Mouse (Mus musculus): ENCODE measurements around the gene Nrap.
"Not testable (repeated sequence)": the region's sequence is repeated elsewhere in the genome, so short reads cannot be mapped to it uniquely, and the experiment has no call there.

The Nrap gene

DNA sequence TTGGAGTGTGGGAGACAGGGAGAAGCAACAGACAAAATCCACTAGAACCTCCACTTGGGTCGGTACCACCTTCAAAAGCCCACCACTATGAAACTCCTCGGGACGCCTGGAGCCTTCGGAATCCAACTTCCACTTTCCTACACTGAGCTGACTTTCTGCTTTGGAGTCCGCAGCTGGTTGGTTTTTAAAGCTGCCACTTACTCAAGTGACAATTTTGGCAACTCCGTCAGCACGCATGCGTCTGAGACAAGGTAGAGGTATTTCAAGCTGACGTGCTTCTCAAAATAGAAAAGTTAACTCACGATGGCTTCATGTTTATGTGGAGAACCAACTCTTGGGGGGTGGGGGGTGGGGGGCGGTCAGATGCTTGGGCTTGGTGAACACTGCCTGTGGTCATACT is at the start of gene Nrap:
Gene Nrap (minus strand): TSS at position 159 of the 400 bp plus-strand sequence.
- no peak for DNase-seq (ENCODE audit: low read depth)

DNA sequence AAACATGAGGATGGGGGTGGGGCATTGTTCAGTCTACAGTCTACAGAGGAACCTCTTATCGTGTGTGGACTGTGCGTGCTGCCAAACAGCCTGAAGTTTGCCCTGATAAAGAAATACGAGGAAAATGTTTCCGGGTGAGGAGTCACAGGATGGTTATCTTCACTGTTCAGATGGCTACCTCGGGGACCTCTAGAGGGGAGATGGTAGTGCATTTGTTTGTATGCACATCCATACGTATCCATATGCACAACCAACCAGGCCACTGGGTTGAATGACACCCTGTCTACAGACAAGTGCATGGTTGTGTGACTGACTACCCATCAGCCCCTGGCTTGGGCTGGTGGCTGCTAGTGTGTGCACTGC is 49.2 kb upstream of the Nrap start:
- DNase-seq (ENCODE audit: low read depth) = no peak

DNA sequence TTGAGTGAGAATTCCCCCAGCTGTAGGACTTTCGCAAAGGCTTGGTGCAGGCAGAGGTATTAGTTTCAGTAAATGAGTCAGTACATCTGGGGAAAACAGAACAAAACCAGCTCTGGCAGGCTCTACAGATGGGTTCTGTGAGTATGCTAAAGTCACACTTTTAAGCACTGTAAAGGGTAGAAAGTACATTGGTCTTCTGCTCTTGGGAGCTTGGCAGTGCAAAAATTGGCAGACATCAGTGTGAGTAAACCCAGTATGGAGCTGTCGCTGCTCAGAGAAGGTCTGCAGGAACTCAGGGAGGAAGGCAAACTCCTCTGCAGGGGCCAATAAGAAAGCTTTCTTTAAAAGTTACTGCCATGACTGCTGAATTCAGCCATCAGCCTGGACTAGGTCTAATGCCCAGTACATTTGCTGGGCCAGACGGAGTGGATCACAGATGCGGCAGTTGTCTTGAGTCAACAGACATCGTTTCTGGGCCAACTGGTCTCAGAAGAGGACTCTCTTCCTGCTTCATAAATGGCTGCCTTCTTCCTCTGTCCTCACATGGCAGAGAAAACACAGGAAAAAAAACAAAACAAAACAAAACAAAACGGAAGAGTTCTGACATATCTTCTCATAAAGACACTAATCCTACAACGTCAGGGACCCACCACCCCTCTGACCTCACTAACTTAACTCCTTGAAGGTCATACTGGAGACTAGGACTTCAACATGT is 48.7 kb upstream of the Nrap start:
- peak; percentile 60 for DNase-seq (ENCODE audit: low read depth)

DNA sequence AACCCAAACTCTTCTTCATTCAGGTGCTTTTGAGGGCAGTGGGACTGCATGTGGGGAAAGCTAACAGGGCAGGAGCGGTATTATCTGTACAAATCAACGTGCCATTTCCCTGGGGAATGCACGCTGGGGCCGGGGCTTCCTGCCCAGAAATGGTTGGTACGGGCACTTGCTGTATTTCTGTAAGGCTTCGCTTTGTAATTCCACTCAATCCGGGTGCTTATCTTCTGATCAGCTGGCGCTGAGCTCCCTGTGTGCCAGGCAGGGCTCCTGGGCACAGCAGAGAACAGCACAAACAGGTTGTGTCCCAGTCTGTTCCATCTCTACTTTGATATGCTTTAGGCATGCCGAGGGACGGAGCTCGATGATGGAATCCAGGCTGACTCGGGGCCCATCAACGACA is 46.5 kb upstream of the Nrap start:
- DNase-seq (ENCODE audit: low read depth) = no peak

DNA sequence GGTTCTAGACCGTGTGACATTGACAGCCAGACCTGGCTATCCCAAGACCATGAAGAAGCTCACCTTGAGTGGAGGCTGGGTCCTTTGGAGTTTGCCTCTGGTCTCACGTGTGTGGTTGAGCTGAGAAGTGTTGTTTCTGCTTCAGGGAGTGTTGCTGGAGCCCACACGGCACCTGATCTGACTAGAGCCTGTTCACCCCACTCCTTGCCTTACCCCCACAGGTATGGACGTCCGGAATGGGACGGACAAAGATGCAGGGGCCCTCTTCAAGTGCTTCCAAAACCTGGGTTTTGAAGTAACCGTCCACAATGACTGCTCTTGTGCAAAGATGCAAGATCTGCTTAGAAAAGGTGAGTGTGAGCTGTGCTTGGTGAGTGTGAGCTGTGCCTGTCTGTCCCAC is 43.7 kb upstream of the Nrap start:
- DNase-seq (ENCODE audit: low read depth) = no peak

DNA sequence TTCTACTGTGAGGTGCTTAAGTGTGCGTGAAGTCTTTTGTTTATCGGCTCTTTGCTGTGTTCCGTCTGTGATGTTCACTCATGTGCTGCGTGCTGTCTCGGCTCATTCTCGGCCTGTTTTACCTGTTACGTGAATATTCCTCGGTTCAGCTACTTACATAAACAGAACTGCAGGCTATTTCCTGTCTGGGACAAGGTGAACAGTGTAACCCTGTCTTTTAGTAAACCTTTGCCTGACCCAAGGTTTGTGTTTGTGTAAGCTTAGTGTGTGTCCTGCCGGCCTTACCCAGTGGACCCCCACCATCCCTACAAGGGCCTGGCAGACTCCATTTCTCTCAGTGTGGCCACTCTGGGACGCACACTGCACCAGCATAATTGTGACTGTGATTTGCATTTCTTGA is 42.9 kb upstream of the Nrap start:
- no peak for DNase-seq (ENCODE audit: low read depth)

DNA sequence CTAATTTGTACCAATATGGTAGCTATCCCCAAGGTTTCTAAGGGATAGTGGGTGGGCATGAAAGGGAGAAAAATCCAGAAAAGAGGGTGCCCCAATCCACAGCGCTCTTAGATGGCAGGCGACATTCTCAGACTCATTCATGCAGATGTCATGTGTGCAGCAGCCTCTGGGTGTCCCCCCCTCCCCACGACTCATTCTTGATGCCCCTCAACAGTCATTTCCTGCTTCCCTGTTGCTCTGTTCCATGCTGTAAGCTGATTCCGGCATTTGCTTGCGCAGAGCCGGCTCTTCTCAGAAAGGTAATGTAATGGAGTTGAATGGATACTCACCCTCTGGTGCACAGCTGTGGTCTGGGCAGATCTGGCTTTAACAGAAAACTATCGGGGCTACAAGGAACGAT is 40.5 kb upstream of the Nrap start:
- no peak for DNase-seq (ENCODE audit: low read depth)

DNA sequence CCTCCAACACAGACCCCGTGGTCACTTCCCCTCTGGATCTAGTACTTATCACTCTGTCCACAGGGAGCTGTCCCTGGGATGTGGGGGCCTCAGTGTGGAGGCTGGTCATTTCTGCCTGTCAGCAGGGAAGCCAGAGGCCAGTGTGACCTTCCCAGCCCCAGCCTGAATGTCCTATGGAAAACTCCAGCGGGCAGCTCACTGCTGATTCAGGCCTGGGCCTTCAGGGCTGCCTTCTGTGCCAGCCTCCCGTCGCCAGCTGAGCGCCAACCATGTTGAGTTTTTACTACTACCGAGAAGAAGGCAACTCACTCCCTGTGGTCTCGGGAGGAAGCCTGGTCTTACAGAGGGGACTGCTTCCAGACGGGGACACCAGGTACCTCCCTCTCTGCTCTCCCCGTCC is 35.7 kb upstream of the Nrap start:
- DNase-seq (ENCODE audit: low read depth) = no peak

DNA sequence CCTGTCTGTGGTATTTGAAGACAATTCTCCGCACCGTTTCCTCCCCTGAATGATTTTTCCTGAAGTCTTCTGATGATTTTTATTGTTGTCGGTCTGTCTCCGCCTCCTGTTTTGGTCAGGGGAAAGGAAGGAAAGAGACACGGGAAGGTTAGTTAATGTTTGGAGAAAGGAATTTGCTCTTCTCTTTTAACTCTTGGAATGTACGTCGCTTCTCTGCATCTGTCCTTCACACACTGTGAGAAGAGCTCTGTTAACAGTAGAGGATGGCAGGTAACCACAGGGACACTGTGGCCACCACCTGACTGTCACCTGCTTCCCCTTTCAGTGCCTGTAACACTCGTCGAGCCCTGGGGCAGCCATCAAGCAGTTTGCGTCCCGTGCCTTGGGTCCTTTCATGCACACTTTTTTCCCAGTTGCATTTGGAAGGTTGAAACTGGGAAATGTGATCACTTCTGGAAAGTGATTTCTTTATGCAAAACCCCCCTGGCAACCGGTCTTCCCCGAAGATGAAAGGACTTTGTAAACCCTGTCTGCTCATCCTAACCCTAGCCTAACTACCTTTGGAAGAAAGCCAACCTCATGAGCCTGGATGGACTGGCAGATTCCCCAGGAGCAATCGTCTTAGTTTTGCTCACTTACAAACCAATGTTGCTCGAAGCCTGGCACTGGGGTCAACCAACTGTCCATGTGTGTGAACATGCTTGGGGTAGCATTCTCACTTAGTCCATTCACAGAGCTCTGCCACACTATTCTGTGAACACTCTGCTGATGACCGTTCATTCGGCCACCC is 35.0 kb upstream of the Nrap start:
- DNase-seq (ENCODE audit: low read depth) = no peak

DNA sequence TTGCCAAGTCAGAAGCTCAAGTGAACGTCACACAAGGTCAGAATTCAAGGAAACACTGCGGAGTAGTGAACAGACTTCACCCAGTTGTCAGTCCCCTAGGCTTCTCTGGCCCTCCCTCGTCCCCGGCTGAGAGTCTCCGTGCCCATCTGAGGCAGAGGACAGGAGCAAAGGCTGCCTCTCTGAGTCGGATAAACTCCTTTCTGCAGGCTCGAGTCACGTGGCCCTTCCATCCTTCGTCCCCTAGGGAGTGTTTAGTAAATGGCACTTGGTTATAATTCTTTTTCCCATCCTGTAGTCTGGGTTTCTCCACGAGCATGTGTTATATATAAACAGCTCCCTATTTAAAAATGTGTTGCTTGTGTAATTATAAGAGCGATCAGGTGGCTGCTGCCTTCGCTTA is 33.5 kb upstream of the Nrap start:
- DNase-seq (ENCODE audit: low read depth) = no peak

DNA sequence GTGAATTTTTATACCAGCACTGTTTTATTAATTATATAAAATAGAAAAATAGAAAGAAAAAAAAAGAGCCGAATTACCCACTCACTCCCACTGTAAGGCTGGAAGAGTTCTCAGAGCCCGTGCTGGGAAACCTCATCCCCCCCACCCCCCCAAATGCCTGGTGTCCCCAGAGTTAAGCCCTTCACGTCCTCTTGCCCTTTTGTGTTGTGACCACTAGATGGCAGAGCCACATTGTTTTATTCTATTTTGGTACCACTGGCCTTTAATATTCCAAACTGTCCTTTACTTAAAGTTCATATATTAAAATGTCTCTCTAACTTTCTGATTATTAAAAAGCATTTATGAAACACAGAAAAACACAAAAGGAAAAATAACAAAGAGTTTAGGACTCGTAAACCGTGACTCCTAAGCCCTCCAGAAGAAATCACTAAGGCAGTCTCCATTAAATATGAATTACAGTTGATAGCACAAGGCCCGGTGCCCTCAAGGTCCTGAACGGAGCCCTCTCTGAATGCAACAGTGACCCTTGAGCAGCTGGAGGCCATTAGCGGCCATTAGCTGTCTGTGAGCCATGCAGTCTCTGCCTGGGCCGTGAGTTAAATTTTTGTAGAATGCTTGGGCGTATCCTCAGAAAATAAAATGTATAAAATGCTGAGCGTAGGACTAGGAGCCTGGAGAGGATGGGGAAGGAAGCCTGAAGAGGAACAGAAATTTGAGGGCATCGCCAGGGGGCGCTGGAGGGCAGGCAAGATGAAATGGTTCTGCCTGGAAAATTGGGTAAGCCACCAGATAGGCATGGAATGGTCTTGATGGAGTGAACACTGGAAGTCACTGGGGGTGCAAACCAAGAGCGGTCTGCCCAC is 32.9 kb upstream of the Nrap start:
- peak; percentile 95 for DNase-seq (ENCODE audit: low read depth)

DNA sequence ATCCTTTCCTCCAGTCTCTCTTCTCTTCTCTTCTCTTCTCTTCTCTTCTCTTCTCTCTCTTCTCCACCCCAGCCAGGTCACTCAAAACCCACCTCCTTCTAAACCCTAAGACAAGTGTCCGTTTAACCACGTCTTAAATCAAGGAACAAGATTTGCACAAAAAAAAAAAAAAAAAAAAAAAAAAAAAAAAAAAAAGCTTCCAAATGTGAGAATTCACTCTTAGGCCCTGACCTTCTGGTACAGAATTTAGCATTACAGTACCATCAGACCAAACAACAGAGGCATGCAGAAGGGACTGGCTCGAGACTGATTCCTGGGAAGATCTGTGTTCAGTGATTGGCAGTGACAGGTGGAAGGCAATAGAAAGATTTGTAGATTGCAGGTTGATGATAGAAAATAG is 30.5 kb upstream of the Nrap start:
- DNase-seq (ENCODE audit: low read depth) = no peak

DNA sequence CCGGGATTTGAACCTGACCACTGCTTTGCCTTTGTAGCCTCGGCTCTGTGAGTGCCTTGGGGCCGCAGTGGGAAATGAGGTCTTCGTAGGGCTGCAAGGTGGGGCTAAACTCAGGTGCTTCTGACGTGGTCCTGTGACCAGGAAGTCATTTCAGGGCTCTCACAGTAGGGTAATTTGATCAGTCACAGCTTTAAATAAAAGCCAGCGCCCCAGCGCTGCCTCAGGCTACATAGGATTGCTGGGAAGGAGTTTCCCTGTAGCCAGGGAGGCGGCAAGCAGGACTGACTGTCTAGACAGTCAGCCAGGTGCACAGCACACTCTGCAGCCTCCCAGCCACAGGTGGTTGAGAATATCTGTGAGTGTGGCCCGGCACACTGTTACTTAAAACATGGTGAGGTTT is 29.6 kb upstream of the Nrap start:
- DNase-seq (ENCODE audit: low read depth) = no peak

DNA sequence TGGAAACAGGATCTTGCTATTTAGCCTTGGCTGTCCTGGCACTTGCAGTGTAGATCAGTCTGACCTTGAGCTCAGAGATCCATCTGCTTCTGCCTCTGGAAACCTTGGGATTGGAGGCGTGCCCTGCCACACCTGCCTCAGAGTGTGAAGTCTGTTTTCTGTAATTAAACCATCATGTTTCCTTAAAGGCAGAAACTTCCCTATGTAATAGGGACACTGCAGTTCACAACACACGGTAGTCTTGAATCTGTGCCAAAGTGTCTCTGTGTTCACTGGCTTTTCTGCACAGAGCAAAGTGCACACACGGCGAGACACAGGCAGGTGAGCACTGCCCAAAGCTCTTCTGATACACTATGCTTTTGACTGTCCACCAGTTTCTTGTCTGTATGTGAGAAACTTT is 28.6 kb upstream of the Nrap start:
- no peak for DNase-seq (ENCODE audit: low read depth)

DNA sequence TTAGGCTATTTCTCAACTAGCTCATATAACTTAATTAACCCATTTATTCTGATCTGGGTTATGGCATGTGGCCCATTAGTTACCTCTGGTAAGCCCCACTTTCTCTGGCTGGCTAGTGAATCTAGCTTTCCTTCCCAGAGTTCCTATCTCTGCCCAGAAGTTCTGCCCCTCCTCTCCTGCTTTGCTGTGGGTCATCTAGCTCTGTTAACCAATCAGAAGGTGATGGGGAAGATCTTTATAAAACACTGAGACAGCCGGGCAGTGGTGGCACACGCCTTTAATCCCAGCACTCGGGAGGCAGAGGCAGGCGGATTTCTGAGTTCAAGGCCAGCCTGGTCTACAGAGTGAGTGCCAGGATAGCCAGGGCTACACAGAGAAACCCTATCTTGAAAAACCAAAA is 20.0 kb upstream of the Nrap start:
- DNase-seq (ENCODE audit: low read depth) = not testable (repeated sequence)

DNA sequence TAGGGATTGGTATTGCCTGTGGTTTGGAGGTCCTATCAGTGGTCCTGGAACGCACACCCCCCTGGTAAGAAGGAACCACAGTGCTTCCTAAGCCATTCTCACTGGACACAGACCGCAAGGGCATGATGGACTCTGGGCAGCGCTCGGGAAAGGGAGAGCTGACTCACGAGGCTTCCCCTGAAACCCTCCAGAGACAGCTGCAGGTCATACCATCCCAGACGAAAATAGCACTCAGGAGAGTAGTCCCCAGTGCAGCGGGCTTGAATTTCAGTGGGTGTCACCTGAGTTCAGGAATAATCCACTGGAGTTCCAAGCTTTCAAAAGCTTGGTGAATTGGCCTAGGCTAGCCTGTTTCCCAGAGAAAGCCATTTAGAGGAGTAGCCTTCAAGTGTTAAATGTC is 16.7 kb upstream of the Nrap start:
- no peak for DNase-seq (ENCODE audit: low read depth)

DNA sequence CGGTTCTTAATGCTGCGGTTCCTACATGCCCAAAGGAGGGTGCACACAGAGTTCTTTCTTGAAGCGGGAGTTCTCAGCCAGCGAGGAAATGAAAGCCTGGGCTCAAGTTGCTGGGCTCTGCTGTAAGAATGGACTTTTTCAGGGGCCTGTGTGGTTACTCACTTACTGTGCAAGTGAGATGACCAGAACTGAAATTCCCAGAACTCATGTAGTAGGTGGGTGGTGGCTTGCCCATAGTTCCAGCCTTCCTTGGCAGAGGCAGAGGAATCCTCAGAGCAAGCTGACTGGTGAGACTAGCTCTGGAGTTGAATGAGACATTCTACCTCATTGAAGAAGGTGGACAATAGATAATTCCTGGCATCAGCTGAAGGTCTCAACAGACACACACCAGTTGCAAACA is 16.0 kb upstream of the Nrap start:
- DNase-seq (ENCODE audit: low read depth) = no peak

DNA sequence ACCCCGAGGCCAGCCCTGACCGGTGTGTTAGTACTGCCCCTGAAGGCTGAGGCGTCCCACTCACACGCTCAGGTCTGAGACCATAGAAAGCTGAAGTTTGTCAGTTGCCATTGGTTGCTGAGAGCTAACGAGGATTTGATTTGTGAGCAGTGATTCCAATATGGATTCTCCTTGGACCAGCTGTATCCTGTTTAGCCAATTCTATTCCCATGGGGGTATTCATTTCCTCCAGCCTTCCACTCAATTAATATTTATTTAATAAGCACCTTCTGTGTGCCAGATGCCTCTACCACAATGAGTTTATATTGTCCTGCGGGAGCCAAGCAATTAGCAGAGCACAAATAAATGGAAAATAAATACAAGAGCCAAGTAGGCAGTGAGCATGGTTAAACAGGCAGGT is 12.0 kb upstream of the Nrap start:
- DNase-seq (ENCODE audit: low read depth) = no peak

DNA sequence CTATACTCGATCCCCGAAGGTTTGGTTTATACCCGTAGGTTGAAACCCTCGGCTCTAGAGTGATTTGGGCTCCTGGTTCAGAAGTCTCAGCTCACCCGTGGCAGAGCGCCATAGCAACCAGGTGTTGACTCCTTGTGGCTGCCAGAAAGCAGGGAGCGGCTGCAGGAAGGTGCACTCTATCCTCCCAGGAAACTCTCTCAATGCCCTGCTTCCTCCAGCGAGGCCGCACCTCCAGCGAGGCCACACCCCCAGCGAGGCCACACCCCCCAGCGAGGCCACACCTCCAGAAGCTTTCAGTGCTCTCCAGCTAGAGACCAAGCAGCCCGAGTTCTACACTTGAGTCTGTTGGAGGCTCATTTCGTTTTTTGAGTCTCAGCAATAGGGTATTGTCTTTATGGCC is 10.4 kb upstream of the Nrap start:
- peak; percentile 41 for DNase-seq (ENCODE audit: low read depth)

DNA sequence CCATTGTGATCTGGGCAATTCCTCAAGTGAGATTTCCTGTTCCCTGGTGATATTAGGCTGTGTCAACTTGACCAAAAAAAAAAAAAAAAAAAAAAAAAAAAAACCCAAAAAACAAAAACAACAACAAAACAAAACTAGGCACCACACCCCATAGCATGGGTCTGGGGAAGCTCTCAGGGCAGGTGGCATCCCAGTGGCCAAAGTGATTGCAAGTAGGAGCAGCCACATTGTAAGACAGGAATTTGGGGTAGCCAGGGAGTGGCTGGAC is 8.6 kb upstream of the Nrap start:
- no peak for DNase-seq (ENCODE audit: low read depth)

DNA sequence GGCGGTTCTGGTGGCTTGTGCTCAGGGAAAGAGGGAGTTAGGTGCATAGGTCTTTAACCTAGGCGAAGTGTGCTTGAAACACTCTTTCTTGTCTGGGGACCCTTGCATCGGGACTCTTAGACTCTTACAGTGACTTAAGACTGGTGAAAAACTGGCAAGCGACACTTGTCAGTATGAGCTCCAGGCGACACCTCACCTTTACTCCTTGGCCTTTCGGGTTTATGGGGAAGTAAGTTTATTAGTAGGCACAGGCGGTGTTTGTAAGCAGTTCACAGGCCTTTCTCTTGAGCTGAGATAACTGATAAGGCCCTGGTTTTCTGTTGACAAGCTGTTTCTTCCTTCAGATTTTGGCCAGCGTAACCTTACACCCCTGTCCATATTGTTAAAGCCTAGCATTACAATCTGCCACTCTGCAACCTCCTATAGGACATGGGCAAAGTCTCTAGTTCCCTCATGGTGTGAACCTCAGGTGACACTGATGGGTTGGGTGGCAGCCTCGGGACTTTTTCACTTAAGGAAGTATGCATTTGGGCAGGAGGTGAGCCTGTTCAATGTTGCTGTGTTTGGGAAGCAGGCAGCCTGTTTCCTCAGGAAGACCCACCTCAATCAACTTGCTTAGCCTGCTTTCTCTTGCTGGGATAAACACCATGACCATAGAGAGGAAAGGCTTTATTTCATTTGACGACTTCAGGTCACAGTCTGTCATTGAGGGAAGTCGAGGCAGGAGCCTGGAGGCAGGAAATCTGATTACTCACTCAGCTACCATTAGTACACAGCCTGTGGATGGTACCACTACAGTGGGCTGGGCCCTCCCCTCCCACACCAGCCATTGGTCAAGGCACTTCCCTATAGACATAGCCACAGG is 8.1 kb upstream of the Nrap start:
- no peak for DNase-seq (ENCODE audit: low read depth)

Data from NIH3T3 (cell line).